Mouse (Mus musculus) forebrain, embryonic 10.5 days (tissue): Measurements from ENCODE around the gene Hdgfl1. TPM values are rescaled to one million over a fixed set of nuclear protein-coding genes. Genes with fewer than 3 reads are reported as not detected.

Source experiments
- DNase-seq: peaks from one replicate; pipeline ENCODE4 v3.0.0-alpha.2; 2017; ENCODE audit warnings: low spot score; ENCODE audit errors: extremely low spot score
- H3K27ac ChIP-seq: fragments of 300-500 bp; sonication (generic); 2 replicates; pipeline ENCODE4 v1.5.1; 2016; ENCODE audit warnings: mild to moderate bottlenecking
- H3K27me3 ChIP-seq: fragments of 300-500 bp; sonication (generic); 2 replicates; pipeline ENCODE4 v1.6.1; 2016; ENCODE audit warnings: mild to moderate bottlenecking; ENCODE audit not compliant: poor library complexity, severe bottlenecking
- H3K36me3 ChIP-seq: fragments of 300-500 bp; sonication (generic); replicated peaks from 2 replicates; pipeline ENCODE4 v1.6.1; 2016; ENCODE audit warnings: mild to moderate bottlenecking, moderate library complexity
- H3K4me1 ChIP-seq: fragments of 300-500 bp; sonication (generic); 2 replicates; pipeline ENCODE4 v1.6.1; 2016
- H3K4me3 ChIP-seq: fragments of 300-500 bp; sonication (generic); 2 replicates; pipeline ENCODE4 v1.5.1; 2016; ENCODE audit warnings: mild to moderate bottlenecking, moderate library complexity
- H3K9me3 ChIP-seq: fragments of 300-500 bp; sonication (generic); 2 replicates; pipeline ENCODE4 v1.6.1; 2016; ENCODE audit warnings: mild to moderate bottlenecking, moderate library complexity
- WGBS: fragments of 180-500 bp; shearing (Covaris S2); methylation state at CpG from one replicate; pipeline ENCODE4 v1.1.7; 2016; 5-methylcytosine and 5-hydroxymethylcytosine counted together
- polyA plus RNA-seq: library from polyadenylated mRNA; unstranded; fragments of >200 nt; fragmentation: Nextera tagmentation; extraction: Ambion mirVana; gene quantifications from 2 replicates; pipeline ENCODE4 v1.2.1, GENCODE M21; 2016

Hdgfl1 gene
- polyA plus RNA-seq, 1 experiment from 2014 or later = not detected

DNA sequence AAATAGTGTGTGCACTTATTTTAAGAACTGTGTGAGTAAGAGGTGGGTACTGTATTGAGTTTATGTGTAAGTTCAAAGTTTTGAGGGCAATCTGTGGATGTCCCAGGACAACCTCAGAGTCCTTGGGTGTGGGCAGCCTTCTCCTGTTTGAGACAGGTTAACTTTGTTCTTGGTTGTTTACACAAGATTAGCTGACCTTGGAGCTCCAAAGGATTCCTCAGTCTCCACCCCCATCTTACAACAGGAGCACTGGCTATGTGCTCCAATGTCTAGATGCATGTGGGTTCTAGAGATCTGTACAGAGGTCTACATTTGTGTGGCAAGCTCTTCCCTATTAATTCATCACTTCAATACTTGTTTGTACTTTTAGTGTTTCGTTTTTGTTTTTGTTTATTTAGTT, 49.0 kb downstream of the Hdgfl1 start:
- WGBS = 76% methylated on average over 1 of the region's 1 CpGs

DNA sequence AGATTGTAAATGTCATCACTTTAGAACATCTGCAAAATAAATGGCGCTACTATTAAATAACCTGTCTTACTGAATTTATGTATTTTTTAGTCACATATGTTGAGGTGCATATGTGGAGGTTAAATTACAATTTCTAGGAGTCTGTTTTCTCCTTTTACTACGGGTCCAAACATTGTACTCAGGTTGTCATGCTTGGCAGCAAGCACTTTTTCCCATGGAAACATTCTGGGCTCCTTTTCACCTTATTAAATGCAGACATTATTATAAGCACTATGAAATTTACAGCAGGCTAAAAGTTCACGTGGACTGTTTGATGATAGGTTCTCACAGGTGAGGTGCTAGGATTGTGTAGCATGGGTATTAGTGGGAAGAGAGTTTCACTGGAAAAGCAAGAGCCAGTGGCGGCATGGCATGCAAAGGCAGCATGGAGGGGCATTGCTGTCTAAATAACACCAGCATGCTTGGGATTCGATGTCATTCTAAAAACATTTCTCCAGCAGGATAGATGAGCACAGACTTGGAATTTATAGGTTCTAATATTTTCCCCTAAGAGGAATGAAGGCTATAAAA, 50.7 kb downstream of the Hdgfl1 start:
- no peaks in the 10 kb centered on the region for H3K27me3 ChIP-seq
- no peaks in the 10 kb centered on the region for H3K36me3 ChIP-seq
- 87% methylated on average over 5 of the region's 5 CpGs for WGBS
- no peaks in the 10 kb centered on the region for H3K9me3 ChIP-seq
- peaks cover 4% of the 10 kb centered on the region for H3K4me1 ChIP-seq
- H3K27ac ChIP-seq = no peak overlapping the region
- no peak overlapping the region for H3K4me3 ChIP-seq
- no peak for DNase-seq

More for the DNA sequence above, 49.0 kb downstream of the Hdgfl1 start:
- H3K27ac ChIP-seq = no peak overlapping the region
- peaks cover 9% of the 10 kb centered on the region for H3K4me1 ChIP-seq
- H3K27me3 ChIP-seq = no peaks in the 10 kb centered on the region
- DNase-seq = no peak
- no peak overlapping the region for H3K4me3 ChIP-seq
- no peaks in the 10 kb centered on the region for H3K9me3 ChIP-seq
- no peaks in the 10 kb centered on the region for H3K36me3 ChIP-seq
